Mouse (Mus musculus) T-helper 17 cell (primary cell): ENCODE data around the gene Tcf7l2.

Experiments
- in situ Hi-C, 2 experiments: fragments of 300-600 bp; cut with MboI, MseI; formaldehyde crosslinking; loops; 1 replicate in 1 of 2; 2 replicates in 1 of 2; pipeline ENCODE4 v1.15.1; 2025; ENCODE audit warnings: high pct_unique_total_duplicates in 2 of 2

The Tcf7l2 gene

GRCm38 (mm10) chr19:55791293-55791692, 49.7 kb downstream of the Tcf7l2 start:
- in situ Hi-C loops, result no loop called here

DNA sequence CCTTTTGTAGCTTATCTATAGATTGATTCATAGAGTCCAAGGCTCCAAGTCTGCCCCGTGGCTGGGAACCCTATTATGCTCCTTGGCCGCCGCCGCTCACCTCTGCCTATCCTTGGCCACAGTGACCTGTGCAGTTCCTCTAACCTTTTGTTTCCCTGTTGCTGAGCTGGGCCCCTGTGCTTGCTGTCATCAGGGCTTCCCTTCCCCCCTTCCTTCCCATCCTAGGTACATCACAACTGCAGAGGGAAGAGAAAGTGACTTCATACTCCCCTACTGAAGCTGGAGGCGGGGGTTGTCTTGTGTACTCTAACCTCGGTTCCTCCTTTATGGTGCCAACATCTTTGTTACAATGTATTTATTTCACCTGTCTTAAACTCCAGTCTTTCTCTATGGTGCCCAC, 50.3 kb downstream of the Tcf7l2 start:
- in situ Hi-C loops, result no loop called here

- in situ Hi-C loops, result no loop called here
Measured at GRCm38 (mm10) chr19:55792571-55792970, 51.0 kb downstream of the Tcf7l2 start.

DNA sequence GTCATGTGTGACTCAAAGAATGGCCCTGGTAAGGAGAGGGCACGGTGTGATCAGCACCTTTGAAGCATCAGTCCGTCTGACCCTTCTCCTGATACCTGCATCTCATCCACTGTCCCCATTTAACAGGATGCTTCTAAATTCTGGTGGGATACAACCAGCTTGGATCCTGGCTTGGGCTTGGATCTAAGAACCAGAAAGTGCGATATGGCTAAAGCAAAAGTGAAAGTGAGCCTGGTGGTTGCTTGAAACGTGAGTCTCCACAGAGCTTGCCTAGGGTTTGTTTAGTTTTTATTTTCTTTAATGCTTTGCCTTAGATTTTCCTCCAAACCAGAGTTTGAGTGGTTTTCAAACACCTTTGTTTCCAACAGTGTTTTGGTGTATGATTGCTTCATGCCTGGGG, 51.4 kb downstream of the Tcf7l2 start:
- in situ Hi-C loops, result no loop called here

DNA sequence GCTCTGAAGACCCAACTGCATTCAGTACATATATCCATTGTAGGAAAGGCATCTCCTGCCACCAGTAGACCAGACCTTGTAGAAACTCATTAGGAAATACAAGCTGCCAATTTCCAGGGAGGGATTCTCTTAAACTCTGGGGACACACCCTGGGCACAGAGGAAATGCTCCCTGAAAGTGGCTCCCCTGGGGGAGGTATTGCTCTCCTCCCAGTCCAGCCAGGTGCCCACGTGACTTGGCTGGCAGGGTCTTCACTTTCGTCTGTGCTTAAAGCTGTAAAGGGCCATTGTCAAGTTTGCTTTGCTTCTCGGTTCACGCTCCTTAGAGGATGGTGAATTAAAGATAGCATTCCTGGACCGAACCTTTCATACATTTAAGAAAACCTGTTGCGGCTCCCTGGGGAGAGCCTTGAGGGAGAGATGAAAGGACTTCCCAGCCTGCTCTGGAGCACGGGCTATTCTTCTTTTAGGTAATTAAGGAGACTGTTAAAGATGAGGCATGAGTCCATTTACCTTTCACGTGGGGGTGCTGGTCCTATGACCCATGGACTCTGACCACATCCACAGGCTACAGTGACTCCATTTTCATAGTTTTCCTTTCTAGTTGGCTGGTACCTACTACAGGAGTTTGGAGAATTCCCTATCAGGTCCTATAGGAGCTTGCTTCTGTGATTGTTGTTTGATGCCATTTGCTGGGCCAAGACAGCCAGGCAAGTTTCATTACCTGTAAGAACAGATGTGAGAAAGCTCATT, 52.8 kb downstream of the Tcf7l2 start:
- in situ Hi-C loops, result no loop called here

DNA sequence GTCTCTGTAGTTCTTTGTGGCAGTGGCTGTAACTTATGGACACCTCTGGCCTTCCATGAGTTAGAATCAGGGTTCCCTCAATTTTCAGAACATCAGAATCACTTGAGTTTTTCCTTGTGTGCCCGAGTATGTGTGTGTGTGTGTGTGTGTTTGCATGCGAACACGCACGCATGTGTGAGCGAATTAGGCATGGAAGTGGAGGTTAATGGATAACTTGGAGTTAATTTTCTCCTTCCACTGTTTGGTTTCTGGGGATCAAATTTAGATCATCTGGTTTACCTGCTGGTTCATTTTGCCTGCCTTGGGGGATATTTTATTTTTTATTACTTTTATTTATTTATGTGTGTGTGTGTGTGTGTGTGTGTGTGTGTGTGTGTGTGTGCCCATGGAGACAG, 53.3 kb downstream of the Tcf7l2 start:
- in situ Hi-C loops, result no loop called here

DNA sequence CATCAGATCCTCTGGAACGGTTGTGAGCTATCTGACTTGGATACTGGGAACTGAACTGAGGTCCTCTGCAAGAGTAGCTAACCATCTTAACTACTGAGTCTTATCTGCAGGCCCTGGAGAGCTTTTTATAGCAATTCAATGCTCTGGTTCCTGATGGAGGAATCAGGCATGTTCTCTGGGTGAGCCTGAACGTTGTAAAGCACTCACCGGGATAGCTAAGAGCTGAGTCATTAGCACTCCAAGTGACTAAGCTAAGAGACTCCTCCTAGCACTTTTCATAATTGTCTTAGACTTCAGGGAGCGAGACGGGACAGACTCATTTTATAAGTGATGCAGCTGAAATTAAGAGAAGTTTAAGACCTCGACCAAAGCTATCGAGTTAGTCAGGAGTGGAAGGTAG, 53.7 kb downstream of the Tcf7l2 start:
- in situ Hi-C loops, result no loop called here

DNA sequence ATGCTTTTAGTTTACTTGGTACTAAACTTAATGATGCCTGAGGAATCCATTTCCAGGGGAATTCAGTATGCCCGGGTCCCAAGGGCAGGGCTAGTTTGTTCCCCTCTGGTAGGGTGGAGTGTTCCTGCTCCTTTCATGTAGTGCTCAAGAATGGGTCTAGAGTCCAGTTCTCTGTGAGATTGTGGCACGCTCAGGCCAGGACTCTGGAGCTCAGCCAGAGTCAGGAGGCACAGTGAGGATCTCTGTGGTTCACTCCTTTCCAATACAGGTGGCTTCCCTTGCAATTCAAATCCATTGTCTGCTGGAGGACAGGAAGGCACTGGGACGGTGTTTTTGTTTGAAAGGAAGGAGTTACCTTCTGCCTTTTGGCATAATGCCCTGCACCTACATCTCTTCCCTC, 56.2 kb downstream of the Tcf7l2 start:
- in situ Hi-C loops, result no loop called here

DNA sequence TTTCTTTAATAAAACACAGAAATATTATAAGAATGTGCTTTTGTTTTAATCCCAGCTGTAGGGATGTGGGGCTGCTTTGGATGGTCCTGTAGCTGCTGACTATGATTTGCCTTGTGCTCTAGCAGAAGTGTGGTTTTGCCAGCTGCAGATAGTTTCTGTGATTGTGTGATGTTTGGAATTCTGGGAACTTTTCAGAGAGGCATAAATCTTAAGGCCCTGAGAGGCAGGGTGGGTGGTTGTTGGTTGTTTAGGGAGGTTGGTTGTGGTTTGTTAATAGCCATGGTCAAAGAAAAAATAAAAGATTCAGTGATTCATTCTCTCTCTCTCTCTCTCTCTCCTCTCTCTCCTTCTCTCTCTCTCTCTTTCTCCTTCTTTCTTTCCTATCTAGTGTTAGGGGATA, 57.8 kb downstream of the Tcf7l2 start:
- in situ Hi-C loops, result no loop called here

DNA sequence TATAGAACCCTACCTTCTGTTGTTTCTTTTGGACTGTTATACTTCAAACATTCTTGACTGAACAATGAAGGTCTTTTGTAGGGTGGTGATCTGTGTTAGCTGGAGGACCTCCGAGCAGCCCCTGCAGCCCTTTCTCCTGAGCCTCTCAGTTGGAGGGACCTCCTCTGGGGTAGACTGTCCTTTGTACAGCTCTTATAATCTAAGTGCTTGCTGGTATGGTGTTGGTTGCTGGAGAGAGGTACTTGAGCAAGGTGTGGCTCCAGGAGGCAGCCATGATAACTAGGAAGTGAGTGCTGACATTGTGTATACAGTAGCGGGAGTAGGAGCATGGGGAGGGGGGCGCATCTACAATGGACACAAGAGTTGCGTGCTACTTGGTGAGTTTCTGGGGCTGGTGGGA, 58.4 kb downstream of the Tcf7l2 start:
- in situ Hi-C loops, result loop anchor here in 1 of 2 experiments (25.0 kb wide), 1 partner anchor 1013 kb away; no protein-coding TSS in a partner anchor

DNA sequence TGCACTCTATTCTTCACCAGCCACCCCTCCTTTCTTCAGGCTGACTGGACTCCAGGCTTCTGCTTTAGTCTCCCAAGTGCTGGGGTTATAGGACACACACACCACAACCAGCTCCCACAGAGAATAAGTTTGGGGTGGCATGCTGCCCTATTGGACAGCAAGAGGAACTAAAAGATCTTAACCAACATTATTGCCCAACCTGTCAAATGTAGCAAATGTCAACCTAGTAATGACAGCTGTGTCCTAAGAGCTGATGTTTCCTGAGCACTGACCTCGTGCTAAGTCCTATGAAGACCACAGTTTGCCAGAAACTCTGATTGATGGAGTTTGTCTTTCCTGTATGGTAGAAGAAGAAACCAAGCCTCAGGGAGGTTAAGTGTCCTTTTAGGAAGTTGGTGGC, 61.5 kb downstream of the Tcf7l2 start:
- in situ Hi-C loops, result loop anchor here in 1 of 2 experiments (25.0 kb wide), 1 partner anchor 1016 kb away; no protein-coding TSS in a partner anchor

DNA sequence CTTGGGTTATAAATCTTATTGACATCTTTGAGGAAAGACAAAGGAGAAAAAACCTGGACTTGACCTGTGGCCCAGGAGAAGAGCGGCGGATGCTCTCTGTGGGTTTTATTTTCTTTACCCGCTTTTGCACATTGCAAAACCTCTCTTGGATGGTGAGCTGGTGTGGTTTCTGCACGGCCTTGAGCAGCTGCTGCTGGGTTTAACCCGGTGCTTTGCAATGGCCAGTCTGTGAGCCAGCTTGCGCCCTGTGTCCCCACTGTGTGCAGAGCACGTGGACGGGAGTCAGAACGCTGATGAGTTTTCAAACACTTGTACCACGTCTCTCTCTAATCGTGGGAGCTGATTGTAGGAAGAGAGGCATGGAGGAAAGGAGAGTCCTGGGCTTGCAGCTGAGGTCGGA, 62.2 kb downstream of the Tcf7l2 start:
- in situ Hi-C loops, result loop anchor here in 1 of 2 experiments (25.0 kb wide), 1 partner anchor 1016 kb away; no protein-coding TSS in a partner anchor

- in situ Hi-C loops, result loop anchor here in 1 of 2 experiments (25.0 kb wide), 1 partner anchor 1017 kb away; no protein-coding TSS in a partner anchor
Measured at GRCm38 (mm10) chr19:55804795-55805194, 63.2 kb downstream of the Tcf7l2 start.

DNA sequence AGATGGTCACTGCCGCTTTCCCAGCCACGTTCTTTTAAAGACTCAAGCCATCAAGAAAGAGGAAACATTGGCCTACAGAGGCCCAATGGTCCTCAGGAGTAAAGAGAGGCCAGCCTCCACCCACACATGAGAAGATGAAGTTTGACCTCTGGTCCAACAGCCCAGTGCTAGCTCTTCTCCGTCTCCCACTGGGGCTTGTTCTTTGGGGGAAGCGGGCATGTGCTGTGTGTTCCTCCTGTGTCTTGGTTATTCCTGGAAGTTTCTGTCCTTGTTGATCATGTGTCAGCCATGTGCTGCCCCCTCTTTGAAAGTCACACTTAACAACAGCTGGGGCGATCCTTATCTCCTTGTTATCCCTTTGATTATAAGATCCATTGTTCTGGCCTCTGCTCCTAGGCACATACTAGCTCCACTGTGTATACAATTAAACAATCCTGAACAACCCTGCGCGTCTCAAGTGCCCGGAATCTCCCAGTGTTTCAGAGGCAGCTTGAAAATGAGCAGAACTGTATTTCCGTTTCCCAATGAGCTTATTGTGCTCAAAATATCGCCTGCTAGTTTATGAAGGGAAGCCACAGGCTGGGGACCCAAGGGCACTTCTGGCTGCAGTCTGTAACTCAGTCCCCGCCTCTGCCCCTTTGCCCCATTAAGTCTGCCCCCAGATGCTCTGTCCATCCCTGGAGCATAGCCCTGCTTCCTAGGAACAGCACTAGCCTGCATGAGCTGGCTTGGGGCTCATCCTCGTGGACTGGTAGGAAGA, 65.0 kb downstream of the Tcf7l2 start:
- in situ Hi-C loops, result loop anchor here in 1 of 2 experiments (25.0 kb wide), 1 partner anchor 1019 kb away; no protein-coding TSS in a partner anchor

- in situ Hi-C loops, result loop anchor here in 1 of 2 experiments (25.0 kb wide), 1 partner anchor 1020 kb away; no protein-coding TSS in a partner anchor
Measured at GRCm38 (mm10) chr19:55807194-55808053, 65.8 kb downstream of the Tcf7l2 start.

- in situ Hi-C loops, result loop anchor here in 1 of 2 experiments (25.0 kb wide), 1 partner anchor 1021 kb away; no protein-coding TSS in a partner anchor
Measured at GRCm38 (mm10) chr19:55808304-55808703, 66.7 kb downstream of the Tcf7l2 start.

GRCm38 (mm10) chr19:55809539-55809938, 67.9 kb downstream of the Tcf7l2 start:
- in situ Hi-C loops, result loop anchor here in 1 of 2 experiments (25.0 kb wide), 1 partner anchor 1022 kb away; no protein-coding TSS in a partner anchor

DNA sequence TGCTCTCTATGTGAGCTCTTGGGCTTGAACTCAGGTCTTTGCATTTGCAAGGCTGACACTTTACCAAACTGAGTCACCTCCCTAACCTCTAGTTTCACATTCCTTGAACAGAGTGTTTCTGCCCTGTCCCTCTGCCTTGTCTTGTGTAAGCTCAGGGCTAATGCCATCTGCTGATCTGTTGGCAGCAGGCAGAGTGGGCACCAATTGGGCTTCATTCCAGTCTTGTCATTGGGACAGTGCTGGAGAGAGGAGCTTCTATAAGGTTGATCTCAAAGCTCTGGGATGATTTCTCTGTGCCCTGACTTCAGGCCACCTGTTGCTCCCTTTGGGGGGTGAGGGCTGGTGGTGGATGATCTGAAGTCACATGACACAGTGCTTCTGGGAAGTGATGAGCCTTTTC, 70.6 kb downstream of the Tcf7l2 start:
- in situ Hi-C loops, result loop anchor here in 1 of 2 experiments (25.0 kb wide), 1 partner anchor 1025 kb away; no protein-coding TSS in a partner anchor

GRCm38 (mm10) chr19:55815010-55815790, 73.6 kb downstream of the Tcf7l2 start:
- in situ Hi-C loops, result loop anchor here in 1 of 2 experiments (25.0 kb wide), 1 partner anchor 1028 kb away; no protein-coding TSS in a partner anchor

- in situ Hi-C loops, result loop anchor here in 1 of 2 experiments (25.0 kb wide), 1 partner anchor 1030 kb away; no protein-coding TSS in a partner anchor
Measured at GRCm38 (mm10) chr19:55816974-55817373, 75.4 kb downstream of the Tcf7l2 start.
